Mouse (Mus musculus) liver, adult 2 months (tissue): ENCODE measurements around the gene Nxph4.

ENCODE experiments used
- CTCF ChIP-seq: fragments of 200-500 bp; IDR thresholded peaks from 2 replicates; pipeline ENCODE4 v1.5.1; 2011; ENCODE audit warnings: low read depth, low read length, control low read depth
- POLR2A ChIP-seq: fragments of 200-500 bp; IDR thresholded peaks from 2 replicates; pipeline ENCODE4 v1.6.1; 2011; ENCODE audit warnings: low read length, control low read depth; ENCODE audit not compliant: insufficient read depth; ENCODE audit errors: extremely low read depth

DNA sequence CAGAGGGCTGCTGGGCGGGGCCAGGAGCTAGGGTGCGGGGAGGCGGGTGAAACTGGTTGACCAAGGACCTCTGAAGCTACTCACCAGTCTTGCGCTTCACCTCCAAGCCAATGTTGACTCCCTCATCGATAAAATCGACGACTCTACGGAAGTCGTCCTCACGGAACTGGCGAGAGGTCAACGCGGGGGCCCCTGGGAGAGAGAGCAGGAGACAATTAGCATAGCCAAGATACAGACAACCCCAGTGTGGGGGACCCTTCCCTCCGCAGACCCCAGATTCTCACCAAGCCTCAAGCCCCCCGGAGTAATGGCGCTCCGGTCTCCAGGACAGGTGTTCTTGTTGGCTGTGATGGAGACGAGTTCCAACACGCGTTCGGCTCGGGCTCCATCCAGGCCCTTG, 16.4 kb downstream of the Nxph4 start:
- TF ChIP-seq CTCF (no peak), POLR2A (no peak)
